Mouse (Mus musculus) testis, postnatal 10 days (tissue): ENCODE data around the gene Pidd1.

Experiments
- DNase-seq: peaks from one replicate; pipeline ENCODE4 v3.0.0; 2021; ENCODE audit warnings: low spot score

Pidd1 gene

DNA sequence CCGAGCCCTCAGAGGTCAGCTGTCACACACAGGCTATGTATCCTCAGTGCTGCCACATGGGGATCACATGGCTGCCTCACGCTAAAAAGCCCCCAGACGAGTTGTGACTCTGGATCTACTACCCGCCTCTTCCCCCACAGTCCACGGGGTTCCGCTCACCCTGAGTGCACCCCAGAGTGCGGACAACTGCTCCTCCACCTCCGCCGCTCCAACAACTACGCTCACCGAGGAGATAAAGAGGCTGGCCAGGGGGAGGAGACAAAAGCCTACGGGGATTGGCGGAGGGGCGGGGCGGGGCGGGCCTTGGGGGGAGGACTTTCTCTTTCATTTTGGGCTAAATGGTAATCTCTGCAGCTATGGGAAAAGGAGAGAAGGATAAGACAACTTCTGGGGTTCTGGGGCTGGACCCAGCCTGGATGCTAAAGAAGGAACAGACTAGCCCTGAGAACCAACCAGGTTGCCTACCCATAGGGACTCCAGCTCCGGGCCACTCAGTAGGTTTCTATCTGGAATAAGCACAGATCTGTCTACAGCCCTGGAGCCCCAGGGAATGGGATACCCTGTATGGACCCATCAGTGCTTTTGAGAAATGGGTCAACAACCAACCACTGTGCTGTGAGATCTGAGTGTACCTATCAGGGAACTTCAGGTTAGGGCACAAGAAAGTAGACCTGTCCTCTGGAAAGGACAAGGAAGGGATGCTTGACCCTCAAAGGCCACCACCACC is 8.5 kb downstream of the Pidd1 start:
- peak; percentile 64 for DNase-seq

DNA sequence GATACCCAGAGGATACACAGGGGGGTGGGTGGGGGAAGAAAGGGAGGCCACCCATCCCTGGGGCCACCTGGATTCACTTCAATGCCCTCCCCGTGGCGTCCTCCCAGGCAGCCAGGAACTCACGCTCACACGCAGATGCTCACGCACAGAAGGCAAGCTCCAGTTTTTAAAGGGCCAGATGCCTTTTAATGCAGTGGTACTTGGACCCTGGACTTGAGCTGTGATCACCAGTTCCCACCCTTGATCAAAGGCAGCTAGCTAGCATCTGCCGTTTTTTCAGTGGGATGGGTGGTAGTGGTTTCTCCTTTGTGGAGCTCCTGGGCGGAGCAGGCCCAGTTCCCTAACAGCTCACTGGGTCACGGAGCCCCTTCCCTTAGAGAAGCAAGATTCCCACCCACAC is 9.4 kb downstream of the Pidd1 start:
- DNase-seq, result no peak

DNA sequence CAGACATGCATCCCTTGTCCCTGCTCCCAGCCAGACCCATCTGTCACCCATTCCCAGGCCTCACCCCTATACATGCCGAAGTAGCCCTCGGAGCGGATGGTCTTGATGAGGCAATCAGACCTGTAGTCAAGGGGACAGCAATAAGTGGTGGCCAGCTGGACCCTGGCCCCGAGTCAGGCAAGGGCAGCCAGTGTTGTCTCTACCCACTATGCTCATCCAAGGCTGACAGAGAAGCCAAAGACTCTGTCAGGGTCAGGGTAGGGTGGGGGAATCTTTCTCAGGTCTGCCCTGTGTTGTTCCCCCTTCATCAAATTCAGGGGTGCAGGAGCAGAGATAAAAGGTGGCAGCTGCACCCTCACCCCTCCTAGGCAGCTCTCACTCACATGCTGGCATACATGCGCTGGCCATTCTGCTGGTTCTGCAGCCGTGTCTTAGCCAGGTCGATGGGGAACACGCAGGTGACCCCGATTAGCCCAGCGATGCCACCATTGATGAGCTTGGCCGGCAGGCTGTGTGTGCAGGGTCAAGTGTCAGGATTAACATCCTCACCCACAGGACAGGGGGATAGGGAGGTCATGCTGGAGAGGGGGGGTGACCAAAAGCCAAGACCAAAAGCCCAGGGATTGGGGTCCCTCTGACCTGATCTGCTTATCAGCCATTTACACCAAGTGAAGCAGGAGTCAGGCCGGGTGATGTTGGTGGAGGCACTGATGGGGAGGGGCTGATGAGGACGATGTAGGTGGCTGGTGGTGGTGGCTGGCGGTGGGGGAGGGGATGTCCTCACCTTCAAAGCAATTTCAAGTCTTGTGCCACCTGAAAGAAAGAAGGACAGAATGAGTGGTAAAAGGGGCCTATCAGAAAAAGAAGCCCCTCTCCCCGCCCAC is 10.1 kb downstream of the Pidd1 start:
- DNase-seq, result no peak

DNA sequence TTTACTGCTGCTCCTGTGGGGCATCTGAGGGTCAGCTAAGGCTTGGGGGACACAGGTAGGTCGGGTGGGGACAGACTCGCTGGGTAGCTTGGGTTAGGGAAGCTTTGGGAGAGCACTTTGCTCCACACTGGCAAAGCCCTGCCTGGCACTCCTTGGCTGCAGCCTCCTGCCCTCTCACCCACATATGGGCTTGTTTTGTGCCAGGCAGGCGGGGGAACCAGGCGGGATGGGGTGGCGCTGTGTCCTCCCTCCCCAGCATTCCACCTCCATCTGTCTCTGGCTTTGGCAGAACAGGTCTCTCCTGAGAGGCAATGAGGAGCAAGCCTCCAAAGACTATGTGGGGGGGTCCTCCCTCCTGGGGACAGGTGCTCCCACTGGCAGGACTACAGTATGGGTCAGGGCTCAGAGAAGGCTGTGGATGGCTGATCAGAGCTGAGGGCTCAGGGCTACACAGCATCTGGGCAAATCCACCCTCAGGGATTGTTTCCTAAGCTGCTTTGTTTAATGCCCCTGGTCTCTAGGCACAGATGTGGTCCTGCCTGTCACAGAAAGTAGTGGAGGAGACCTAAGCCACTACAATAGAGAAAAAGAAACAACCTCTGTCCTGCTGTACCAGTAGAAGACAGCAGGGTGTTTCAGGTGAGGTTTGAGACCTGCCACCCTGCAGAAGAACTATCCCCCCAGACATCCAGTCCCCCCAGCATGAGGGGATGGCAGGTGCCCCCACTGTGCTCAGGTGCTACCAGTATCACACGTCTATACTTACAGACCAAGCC is 10.9 kb downstream of the Pidd1 start:
- no peak for DNase-seq

DNA sequence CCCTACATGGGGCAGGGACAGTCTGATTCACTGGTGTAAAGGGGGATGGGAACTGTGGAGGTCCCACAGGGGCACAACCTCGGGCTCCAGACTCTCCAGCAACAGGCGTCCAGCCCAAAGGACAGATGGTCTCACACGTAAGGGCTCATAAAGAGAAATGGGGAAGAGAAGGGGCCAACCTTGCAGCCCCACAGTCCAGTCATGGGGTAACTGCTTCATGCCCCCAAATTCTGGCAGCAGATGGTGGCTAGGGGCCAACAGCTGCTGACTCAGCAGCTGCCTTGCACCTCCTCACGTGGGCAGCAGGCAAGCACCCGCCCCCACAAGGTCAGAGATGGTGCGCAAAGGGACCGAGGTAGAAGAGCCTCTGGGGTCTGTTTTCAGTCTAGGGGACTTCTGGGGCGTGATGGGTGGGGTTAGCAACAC is 11.6 kb downstream of the Pidd1 start:
- DNase-seq, result no peak

DNA sequence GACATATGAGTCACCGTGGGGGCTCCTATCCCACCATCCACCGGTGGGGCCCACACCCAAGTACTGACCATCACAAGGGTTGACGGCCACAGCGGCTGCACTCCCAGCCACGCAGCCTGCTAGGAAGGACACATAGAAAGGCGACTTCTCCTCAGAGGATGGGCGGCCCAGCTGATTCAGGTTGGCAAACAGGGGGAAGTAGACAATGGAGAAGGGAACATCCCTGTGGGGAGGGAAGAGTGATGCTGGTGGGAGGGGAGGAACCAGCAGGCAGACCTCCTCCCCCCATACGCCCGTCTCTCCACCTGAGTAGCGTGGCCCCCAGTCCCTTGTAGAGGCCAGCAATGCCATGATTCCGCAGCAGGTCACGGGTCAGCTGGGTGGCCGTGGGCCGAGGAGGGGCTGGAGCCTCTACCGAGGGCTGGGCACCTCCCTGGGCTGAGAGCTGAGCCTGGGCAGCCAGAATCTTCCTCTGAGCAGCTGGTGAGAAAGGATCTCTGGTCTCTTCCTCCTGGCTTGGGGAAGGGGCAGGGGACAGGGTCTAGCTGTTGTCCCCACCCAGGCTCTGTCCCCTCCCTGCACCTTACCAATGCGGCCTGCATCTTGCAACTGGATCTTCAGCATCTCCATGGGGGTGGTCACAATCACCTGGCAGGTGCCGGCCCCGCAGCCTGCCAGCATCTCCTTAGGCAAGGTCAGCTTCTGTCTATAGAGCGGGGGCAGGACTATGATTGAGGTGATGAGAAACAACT is 12.2 kb downstream of the Pidd1 start:
- peak; percentile 43 for DNase-seq

DNA sequence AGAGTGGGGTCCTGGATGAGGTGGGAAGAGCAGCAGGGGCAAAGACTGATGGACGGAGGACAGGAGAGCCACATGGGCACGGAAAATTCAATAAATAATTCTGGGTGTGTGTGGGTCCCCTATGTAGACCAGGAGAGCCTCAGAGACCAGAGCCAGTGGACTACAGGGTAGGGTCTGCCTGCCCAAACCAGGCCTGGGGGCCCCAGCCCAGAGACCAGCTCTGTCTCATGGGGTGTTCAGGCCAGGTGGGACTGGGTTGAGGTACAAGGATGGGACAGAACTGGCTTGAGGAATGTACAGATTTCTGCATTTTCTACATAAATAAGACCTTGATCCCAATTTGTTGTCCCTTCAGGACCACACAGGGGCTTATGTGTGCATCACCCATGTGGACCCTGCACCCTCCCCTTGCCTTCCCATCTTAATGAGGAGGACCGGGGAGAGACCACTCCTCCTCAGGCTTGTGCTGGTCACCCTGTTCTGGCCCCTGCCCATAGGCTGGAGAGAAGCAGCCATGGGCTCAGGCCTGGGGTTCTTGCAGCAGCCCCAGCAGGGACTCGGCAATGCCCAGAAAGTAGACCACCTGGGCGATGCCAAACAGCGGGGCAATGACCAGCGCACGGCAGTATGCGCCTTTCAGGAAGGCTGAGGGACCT is 13.1 kb downstream of the Pidd1 start:
- DNase-seq, result peak; percentile 41

DNA sequence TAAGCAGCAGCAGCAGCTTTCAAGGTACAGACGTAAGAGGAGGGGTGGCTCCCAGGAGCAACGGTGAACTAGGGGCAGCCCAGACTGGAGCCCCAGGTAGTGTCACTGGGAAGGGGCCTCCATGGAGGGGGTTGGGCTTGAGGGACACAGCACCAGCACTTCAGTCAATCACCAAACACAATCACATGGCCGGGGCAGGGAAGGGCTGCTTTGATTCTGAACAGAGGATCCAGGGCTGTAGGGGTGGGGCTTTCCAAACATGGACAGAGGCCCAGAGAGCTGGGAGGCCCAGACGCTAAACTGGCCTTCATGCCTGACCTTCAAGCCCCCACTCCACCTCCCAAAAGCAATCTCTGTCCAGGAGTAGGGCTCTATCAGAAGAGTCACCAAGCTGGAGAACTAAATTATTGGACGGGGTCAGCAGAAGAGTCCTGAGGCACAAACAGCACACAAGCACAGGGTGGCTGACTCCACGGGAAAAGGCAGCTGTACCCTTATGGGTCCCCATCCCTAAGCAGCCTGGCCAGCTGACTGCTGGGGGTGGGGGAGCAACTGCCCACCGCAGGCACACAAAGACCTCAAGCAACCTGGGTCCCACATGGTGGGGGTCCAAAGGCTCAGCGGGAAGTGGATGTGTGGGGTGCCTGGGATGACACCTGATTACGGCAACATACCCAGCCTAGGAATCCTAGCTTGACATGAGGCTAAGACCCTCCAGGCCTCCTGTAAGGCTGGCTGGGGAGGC is 13.8 kb downstream of the Pidd1 start:
- peak; percentile 39 for DNase-seq

DNA sequence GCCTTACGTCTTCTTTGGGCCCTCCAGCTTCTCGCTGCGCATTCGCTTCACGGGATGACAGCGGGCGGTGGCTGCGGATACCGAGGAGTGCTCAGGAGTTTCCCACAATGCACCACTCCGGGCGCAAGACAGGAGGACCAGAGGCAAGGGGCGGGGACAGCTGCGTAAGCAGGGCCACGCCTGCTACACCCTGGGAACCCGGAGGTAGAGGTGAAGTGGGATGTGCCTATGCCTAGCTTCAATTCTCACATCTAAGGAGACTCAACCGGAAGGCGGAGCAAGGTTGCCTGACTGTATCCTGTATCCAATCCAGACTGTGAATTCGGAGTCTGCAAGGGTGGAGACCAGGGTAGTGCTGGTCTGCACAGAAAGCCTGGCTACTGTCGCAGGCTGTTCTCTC is 14.5 kb downstream of the Pidd1 start, which contains the start of gene Cend1:
Gene Cend1, minus strand, starts transcription at position 182 of the 400 bp plus-strand sequence.
- peak; percentile 68 for DNase-seq

DNA sequence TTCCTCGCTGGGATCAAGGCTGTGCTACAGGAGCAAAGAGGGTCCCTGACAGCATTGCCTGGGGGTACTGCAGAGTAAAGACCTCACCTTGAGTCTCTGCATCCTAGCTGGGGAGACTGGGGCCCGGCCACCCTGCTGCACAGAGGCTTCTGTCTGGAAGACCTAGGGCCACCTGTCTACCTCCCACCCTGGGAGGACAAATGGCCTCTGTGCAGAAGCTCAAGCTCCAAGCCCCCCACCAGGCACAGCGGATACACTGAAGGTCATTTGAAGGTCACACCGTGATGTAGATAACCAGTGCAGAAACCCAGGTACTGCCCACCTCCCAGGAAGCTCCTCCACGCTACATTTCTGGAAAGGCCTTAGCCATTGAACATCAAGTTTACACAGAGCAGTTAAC is 15.1 kb downstream of the Pidd1 start:
- DNase-seq, result no peak

DNA sequence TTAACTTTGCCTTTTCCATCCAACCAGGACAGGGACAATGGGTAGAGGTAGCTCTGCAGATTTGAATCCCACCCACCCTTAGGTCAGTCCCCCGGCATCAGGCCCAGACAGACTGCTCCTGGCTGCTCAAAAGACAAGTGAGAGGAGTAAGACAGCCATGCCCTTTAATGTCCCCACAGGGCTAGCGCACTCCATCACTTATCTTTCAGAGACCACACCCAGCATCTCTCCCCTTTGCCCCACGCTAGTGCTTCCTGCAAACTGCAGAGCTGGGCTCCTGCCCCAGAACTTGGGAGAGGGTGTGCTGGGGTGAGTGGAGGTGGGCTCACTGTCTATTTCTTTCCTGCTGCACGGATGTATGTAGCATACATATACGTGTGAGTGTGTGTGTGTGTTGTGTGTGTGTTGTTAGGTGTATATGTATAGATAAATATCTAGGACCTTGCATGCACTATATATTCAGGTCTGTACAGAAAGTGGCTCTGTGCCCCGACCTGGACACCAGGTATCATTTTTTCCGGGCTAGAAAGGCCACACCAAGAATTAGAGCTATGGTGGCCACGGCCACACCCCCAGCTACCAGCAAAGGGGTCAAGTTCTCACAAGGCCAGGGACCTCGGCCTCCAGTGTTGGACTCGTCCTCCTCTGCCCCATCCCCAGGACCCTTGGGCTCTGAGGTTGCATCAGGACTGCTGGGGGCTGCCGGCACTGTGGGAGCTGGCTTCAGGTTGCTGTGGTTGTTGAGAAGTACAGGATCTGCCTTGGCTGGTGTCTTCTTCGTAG is 16.7 kb downstream of the Pidd1 start:
- DNase-seq, result no peak

DNA sequence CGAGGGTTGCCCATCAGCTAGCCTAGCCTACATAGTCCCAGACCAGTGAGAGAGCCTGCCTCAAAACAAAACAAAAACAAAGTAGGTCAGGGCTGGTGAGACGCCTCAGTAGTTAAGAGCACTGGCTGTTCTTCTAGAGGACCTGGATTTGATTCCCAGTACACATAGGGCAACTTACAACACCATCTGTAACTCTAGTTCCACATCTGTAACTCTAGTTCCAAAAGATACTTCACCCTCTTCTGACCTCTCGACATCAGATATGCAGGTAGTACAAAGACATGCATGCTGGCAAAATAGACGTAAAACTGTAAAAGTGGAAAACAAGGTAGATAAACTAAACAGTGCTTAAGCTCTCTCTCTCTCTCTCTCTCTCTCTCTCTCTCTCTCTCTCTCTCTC is 20.0 kb downstream of the Pidd1 start:
- no peak for DNase-seq

DNA sequence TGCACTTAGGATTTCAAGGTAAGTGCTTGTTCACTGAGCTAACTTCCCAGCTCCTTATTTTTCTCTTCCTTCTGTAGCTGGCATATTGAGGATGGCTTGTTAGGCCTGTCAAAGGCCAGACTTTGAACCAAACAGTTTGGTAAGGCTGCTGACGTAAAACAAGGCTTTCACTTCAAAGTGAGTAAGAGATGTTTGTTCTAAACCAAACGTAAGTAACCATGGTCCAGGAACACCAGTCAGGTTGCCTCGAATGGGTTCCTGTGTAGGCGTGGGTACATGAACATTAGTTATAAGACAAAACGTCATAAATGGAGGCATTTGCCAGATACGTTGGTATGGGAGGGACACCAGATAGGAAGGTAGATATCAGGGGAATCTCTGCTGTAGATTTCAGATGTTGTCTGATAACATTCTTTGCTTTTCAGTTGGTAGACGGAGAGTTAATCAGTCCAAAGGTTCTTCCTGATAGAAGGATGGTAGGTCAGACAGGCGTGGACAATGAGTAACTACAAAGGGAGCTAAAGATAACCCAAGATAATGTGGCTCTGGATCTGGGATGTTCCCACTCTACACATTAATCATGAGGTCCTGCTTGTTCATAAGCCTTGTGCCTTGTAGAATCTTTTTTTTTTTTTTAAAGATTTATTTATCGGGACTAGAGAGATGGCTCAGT is 23.7 kb downstream of the Pidd1 start:
- no peak for DNase-seq

DNA sequence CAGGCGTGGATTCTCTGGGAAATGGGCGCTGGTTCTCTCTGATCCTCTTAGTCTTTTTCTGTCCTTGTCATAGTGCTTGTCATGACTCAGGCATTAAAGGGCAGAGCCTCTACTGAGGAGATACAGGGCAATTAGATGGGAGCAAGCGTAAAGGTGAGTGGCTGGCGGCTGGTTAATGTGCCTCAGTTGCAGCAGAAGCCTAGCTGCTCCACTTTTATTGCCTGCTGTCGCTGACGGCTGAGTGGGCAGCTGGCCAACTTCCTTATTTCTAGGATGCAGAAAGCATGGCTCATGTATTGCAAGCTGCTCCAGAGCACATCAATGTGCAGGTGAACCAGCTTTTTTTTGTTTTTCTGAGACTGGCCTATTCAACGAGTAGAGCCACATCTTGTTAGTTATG is 24.9 kb downstream of the Pidd1 start:
- DNase-seq, result no peak

DNA sequence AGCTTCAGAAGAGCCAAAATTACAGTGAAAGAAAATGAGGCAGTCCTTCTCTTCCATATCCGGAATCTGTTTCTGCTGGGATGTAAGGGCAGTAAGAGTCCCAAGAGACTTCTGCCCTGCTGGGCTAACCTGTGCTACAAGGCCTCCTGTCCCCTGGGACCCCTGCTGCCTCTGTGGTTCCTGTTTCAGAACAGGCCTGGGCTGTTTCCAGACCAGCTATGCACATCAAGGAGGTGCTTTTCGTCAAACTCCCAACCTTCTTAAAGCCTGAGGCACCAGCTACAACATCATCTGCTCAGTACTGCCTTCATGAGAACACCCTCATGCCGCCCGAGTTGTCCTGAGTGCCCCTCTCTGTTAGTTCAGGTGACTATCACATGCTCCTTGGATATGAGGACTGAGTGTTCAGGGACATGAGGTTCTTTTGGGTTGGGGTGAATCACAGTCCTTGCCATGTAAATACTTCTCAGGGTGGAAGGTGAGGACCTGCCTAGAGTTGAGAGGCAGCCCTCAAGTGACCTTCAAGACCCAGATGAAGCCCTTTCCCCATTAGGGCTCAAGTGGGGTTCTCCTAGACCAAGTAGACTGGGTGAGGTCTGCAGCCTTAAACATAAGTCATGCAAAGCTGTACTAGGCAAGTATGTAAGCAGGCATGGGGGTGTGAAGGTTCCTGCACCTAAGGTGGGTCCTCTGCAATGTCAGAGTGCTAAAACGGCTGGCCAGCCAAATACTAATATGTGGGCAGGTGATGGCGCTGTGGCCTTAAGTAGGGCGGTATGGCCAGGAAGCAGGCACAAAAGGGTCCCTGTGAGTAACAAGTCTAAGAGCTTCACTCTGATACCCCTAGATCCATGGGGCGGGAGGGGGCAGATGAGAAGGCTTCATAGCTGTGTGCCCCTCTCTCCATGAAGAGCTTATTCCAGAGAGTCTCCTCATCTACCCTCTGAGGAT is 25.8 kb downstream of the Pidd1 start:
- no peak for DNase-seq

DNA sequence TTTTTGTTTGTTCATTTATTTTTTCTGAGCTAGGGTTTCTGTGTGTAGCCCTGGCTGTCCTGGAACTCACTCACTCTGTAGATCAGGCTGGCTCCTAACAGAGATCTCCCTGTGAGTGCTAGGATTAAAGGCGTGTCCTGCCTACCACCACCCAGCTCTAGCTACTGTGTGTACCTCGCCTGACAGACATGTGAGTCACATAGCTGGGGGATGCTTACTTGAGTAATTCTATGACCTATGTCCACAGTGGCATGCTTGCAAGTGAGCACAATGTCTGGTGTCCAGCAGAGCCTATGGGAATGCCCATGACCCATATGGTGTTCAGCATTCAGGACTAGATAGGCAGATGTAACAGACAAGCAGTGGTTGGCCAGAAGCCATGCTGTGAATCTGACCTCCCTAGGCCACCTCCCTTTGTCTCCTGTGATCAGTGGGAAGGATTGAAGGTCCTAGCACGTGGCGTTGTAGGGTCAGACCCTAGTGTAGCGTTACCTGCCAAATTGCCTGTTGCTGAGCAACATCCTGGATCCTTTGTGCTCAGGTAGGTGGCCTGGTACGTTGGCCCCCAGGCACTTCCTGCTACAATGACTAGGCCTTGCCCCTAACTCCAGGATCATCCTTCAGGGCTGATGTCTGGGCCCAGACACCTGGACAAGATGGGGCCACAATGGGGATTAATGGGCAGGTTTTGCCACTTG is 27.5 kb downstream of the Pidd1 start:
- no peak for DNase-seq
